ENCODE assay signal across 22 mouse cellular contexts in the genomic region with DNA sequence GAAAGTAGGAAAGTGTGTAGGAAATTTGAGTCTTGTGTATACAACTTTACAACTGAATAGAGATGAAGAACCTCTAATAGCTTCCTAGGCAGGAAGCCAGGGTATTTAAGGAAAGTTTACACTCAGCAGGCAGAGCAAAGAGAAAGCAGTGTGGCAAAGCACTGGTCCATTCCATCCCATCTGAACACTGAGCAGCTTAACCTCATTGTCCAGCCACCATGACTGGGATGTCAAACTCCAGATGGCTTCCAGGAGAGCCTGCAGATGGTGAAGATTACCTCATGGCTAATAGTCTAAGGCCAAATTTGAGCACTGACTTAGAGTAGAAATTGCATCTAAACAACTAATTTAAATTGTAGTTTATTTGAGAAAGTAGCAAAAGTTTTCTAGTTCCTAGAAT.
DNase-seq lines count a peak whose midpoint lies in the region; ATAC-seq and TF ChIP-seq lines count a peak whose summit lies in the region.
"Had no signal": no experiment of that assay in that cellular context is flagged by ENCODE, and none has a peak within 500 bp of the region (broad histone marks: within the 10 kb centered on the region; RNA-seq: fewer than 3 reads in every experiment).

No protein-coding gene starts in this region.

- DNase-seq in hindbrain, embryonic 11.5 days (ENCODE audit: low spot score) = no peak
- no peak for DNase-seq in stomach, postnatal 0 days (ENCODE audit: low spot score)
- DNase-seq in cerebellum, postnatal 14 days = peak; percentile 29 to 52
- no peak for DNase-seq in adipocyte (ENCODE audit: low spot score)
- DNase-seq: adrenal gland, postnatal 25 days; heart, postnatal 10 days; kidney, postnatal 4 days; lung, adult 2 months; lung, postnatal 4 days; right cerebral cortex, postnatal 14 days; thymus, postnatal 36 days had no signal

- no peaks in the 10 kb centered on the region for H3K36me3 ChIP-seq in hindbrain, embryonic 16.5 days (ENCODE audit: control insufficient read depth, insufficient read depth, low read length)
- no peaks in the 10 kb centered on the region for H3K36me3 ChIP-seq in hindbrain, embryonic 11.5 days (ENCODE audit: control insufficient read depth, insufficient read depth, low read length)
- no peaks in the 10 kb centered on the region for H3K36me3 ChIP-seq in stomach, embryonic 14.5 days (ENCODE audit: control insufficient read depth, insufficient read depth, low read length)
- no peaks in the 10 kb centered on the region for H3K36me3 ChIP-seq in stomach, postnatal 0 days (ENCODE audit: control insufficient read depth, insufficient read depth, low read length)
- no peaks in the 10 kb centered on the region for H3K36me3 ChIP-seq in forebrain, embryonic 12.5 days (replicated peaks)
- H3K36me3 ChIP-seq: forebrain, embryonic 10.5 days; G1E; hindbrain, embryonic 15.5 days; kidney, embryonic 15.5 days; limb, embryonic 12.5 days; liver, embryonic 12.5 days had no signal

- TF ChIP-seq EP300 in stomach, postnatal 0 days (optimal IDR thresholded peaks at IDR 0.05) = no peak

- TF ChIP-seq CTCF in stomach, postnatal 0 days (IDR thresholded peaks at IDR 0.05; ENCODE audit: low read depth) = no peak

- H3K9me3 ChIP-seq in hindbrain, embryonic 16.5 days (ENCODE audit: control insufficient read depth, low read length) = no peaks in the 10 kb centered on the region
- H3K9me3 ChIP-seq in hindbrain, embryonic 11.5 days (ENCODE audit: control insufficient read depth, low read length) = no peaks in the 10 kb centered on the region
- H3K9me3 ChIP-seq in stomach, embryonic 14.5 days (ENCODE audit: control insufficient read depth, low read depth, low read length) = no peaks in the 10 kb centered on the region
- no peaks in the 10 kb centered on the region for H3K9me3 ChIP-seq in stomach, postnatal 0 days (ENCODE audit: control insufficient read depth, low read length)
- no peaks in the 10 kb centered on the region for H3K9me3 ChIP-seq in forebrain, embryonic 12.5 days
- H3K9me3 ChIP-seq: forebrain, embryonic 10.5 days; G1E; hindbrain, embryonic 15.5 days; kidney, embryonic 15.5 days; limb, embryonic 12.5 days; liver, embryonic 12.5 days had no signal

- H3K27me3 ChIP-seq in hindbrain, embryonic 16.5 days (replicated peaks; ENCODE audit: control insufficient read depth, insufficient read depth, low read length) = no peaks in the 10 kb centered on the region
- no peaks in the 10 kb centered on the region for H3K27me3 ChIP-seq in hindbrain, embryonic 11.5 days (ENCODE audit: control insufficient read depth, insufficient read depth, low read length)
- no peaks in the 10 kb centered on the region for H3K27me3 ChIP-seq in stomach, embryonic 14.5 days (ENCODE audit: control insufficient read depth, insufficient read depth, low read length)
- no peaks in the 10 kb centered on the region for H3K27me3 ChIP-seq in stomach, postnatal 0 days (ENCODE audit: control insufficient read depth, insufficient read depth, low read length)
- no peaks in the 10 kb centered on the region for H3K27me3 ChIP-seq in forebrain, embryonic 12.5 days
- H3K27me3 ChIP-seq: hindbrain, embryonic 15.5 days; kidney, embryonic 15.5 days; limb, embryonic 12.5 days; liver, embryonic 12.5 days had no signal

- no peak overlapping the region for H3K9ac ChIP-seq in hindbrain, embryonic 16.5 days (ENCODE audit: low read depth, low read length)
- H3K9ac ChIP-seq in hindbrain, embryonic 11.5 days (ENCODE audit: low read depth, low read length) = no peak overlapping the region
- H3K9ac ChIP-seq in stomach, embryonic 14.5 days (replicated peaks; ENCODE audit: low read depth, low read length) = no peak overlapping the region
- no peak overlapping the region for H3K9ac ChIP-seq in stomach, postnatal 0 days (ENCODE audit: low read length)
- H3K9ac ChIP-seq in forebrain, embryonic 12.5 days = no peak overlapping the region
- H3K9ac ChIP-seq: hindbrain, embryonic 15.5 days; kidney, embryonic 15.5 days; limb, embryonic 12.5 days; liver, embryonic 12.5 days had no signal

- no peak overlapping the region for H3K4me3 ChIP-seq in hindbrain, embryonic 16.5 days (ENCODE audit: low read length)
- no peak overlapping the region for H3K4me3 ChIP-seq in hindbrain, embryonic 11.5 days (ENCODE audit: low read depth, low read length)
- no peak overlapping the region for H3K4me3 ChIP-seq in stomach, embryonic 14.5 days (ENCODE audit: low read depth, low read length)
- no peak overlapping the region for H3K4me3 ChIP-seq in stomach, postnatal 0 days (ENCODE audit: low read depth, low read length)
- H3K4me3 ChIP-seq in forebrain, embryonic 12.5 days (replicated peaks) = no peak overlapping the region
- H3K4me3 ChIP-seq: forebrain, embryonic 10.5 days; hindbrain, embryonic 15.5 days; kidney, embryonic 15.5 days; limb, embryonic 12.5 days; liver, embryonic 12.5 days had no signal

- H3K4me1 ChIP-seq in hindbrain, embryonic 16.5 days (ENCODE audit: control insufficient read depth, insufficient read depth, low read depth, low read length) = no peaks in the 10 kb centered on the region
- no peaks in the 10 kb centered on the region for H3K4me1 ChIP-seq in hindbrain, embryonic 11.5 days (replicated peaks; ENCODE audit: control insufficient read depth, insufficient read depth, low read length)
- H3K4me1 ChIP-seq in stomach, embryonic 14.5 days (ENCODE audit: control insufficient read depth, insufficient read depth, low read length) = no peaks in the 10 kb centered on the region
- no peaks in the 10 kb centered on the region for H3K4me1 ChIP-seq in stomach, postnatal 0 days (replicated peaks; ENCODE audit: control insufficient read depth, insufficient read depth)
- no peaks in the 10 kb centered on the region for H3K4me1 ChIP-seq in forebrain, embryonic 12.5 days
- H3K4me1 ChIP-seq: forebrain, embryonic 10.5 days; hindbrain, embryonic 15.5 days; kidney, embryonic 15.5 days; limb, embryonic 12.5 days; liver, embryonic 12.5 days had no signal

- ATAC-seq in hindbrain, embryonic 16.5 days = peak; percentile 54; the same call in 1 of the 2 replicates
- no peak for ATAC-seq in hindbrain, embryonic 11.5 days (ENCODE audit: low FRiP score)
- ATAC-seq in stomach, embryonic 14.5 days (ENCODE audit: insufficient number of reproducible peaks, insufficient read depth, low FRiP score, low read depth) = 0 out of 2 replicates have a peak, but pooled peaks have one; percentile 28
- no peak for ATAC-seq in stomach, postnatal 0 days (ENCODE audit: low FRiP score, low TSS enrichment)
- no peak for ATAC-seq in forebrain, embryonic 12.5 days (ENCODE audit: low FRiP score)
- ATAC-seq: intestine, postnatal 0 days; liver, embryonic 12.5 days had no signal

- no peak overlapping the region for H3K4me2 ChIP-seq in hindbrain, embryonic 16.5 days (ENCODE audit: low read length)
- H3K4me2 ChIP-seq in hindbrain, embryonic 11.5 days (replicated peaks; ENCODE audit: low read depth, low read length) = no peak overlapping the region
- no peak overlapping the region for H3K4me2 ChIP-seq in stomach, embryonic 14.5 days (replicated peaks; ENCODE audit: low read depth, low read length)
- H3K4me2 ChIP-seq in stomach, postnatal 0 days (replicated peaks; ENCODE audit: low read depth) = no peak overlapping the region
- H3K4me2 ChIP-seq in forebrain, embryonic 12.5 days = no peak overlapping the region
- H3K4me2 ChIP-seq: heart, embryonic 11.5 days; hindbrain, embryonic 15.5 days; kidney, embryonic 15.5 days; limb, embryonic 12.5 days; liver, embryonic 12.5 days had no signal

- no peak overlapping the region for H3K27ac ChIP-seq in hindbrain, embryonic 16.5 days (ENCODE audit: low read depth, low read length)
- H3K27ac ChIP-seq in hindbrain, embryonic 11.5 days (ENCODE audit: low read depth, low read length) = no peak overlapping the region
- no peak overlapping the region for H3K27ac ChIP-seq in stomach, embryonic 14.5 days (ENCODE audit: low read length)
- no peak overlapping the region for H3K27ac ChIP-seq in stomach, postnatal 0 days (replicated peaks)
- H3K27ac ChIP-seq in forebrain, embryonic 12.5 days = no peak overlapping the region
- H3K27ac ChIP-seq: forebrain, embryonic 10.5 days; hindbrain, embryonic 15.5 days; kidney, embryonic 15.5 days; limb, embryonic 12.5 days; liver, embryonic 12.5 days had no signal

Comparison
In these comparisons a context has a peak if more than half of its experiments do, and no peak if none do; other contexts are left out.
1. ATAC-seq: peak in hindbrain, embryonic 16.5 days (single experiment) and stomach, embryonic 14.5 days (single experiment); none in hindbrain, embryonic 11.5 days (single experiment), stomach, postnatal 0 days (single experiment) and forebrain, embryonic 12.5 days (single experiment).
2. DNase-seq: peak in cerebellum, postnatal 14 days (2 of 2); none in hindbrain, embryonic 11.5 days (single experiment), stomach, postnatal 0 days (single experiment) and adipocyte (single experiment).